Mouse (Mus musculus): ENCODE results near the gene Olfr301.

Gene Olfr301

GRCm38 (mm10) chr7:86403546-86403945 is at the start of gene Olfr301:
TSS of gene Olfr301 (plus strand) at chr7:86403846.
- DNase-seq (ENCODE audit: low spot score in 2 of 2) = no peak

DNA sequence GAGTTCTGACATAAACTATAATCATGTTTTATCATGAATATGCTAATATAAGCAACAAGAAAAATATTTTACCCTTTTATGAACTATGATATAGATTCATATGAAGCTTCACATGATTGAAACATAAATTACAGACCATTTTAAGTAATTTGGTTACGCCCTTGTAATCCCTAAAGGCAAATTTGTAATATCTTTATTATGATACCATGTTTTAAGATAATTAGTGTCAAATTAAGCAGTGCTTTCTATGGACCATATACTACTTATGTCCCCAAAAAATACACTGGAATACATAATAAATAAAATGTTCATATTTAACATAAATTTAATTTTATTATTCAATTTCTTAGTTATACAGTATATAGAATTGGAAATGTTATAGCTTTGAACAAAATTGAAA is 36.8 kb upstream of the Olfr301 start, which contains the start of gene Olfr305:
Olfr305 (minus strand) TSS at position 101 of the 400 bp plus-strand sequence.
- DNase-seq (ENCODE audit: low spot score in 2 of 2) = no peak

- no peak for DNase-seq (ENCODE audit: low spot score in 2 of 2)
These were observed 17.9 kb upstream of the Olfr301 start for GRCm38 (mm10) chr7:86385769-86386168.

- no peak for DNase-seq (ENCODE audit: low spot score in 2 of 2)
These were observed 17.1 kb upstream of the Olfr301 start, which contains the start of gene Olfr304 for GRCm38 (mm10) chr7:86386558-86386957. TSS of gene Olfr304 (minus strand) at chr7:86386658.

DNA sequence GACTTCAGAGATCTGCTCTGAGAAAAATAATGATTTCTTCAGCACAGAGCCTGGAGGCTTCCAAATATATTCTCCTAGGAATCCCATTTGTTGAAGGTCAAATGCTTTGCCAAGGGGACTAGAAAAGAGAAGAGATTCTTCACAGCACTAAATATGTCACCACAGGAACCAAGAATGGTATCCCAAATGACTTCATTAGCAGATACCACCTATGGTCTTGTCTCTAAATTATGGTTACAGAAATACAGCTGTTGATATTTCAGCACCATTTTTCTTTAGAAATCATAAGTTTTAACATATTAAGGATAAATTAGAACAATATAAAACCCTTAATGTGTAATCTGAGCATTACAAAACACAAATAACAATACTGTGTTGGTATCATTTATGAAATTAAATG is 6.0 kb upstream of the Olfr301 start, which contains the start of gene Olfr303:
Olfr303 (minus strand) TSS at position 101 of the 400 bp plus-strand sequence.
- no peak for DNase-seq (ENCODE audit: low spot score in 2 of 2)

GRCm38 (mm10) chr7:86459621-86460020 is 56.0 kb downstream of the Olfr301 start, which contains the start of gene Olfr299:
TSS of gene Olfr299 (plus strand) at chr7:86459921.
- no peak for DNase-seq (ENCODE audit: low spot score in 2 of 2)

Data from urinary bladder, postnatal 4 days (tissue).